Mouse (Mus musculus) left cerebral cortex, adult 2 months (tissue): ENCODE results near the gene Slc22a8. TPM values are rescaled to one million over a fixed set of nuclear protein-coding genes. Genes with fewer than 3 reads are reported as not detected.

Experiments used
- DNase-seq, 2 experiments: peaks; one replicate each; pipeline ENCODE4 v3.0.0; 2021 to 2022; ENCODE audit warnings: low spot score in 2 of 2, mixed read lengths in 1 of 2; ENCODE audit errors: extremely low spot score in 1 of 2
- H3K27ac ChIP-seq: fragments of 200-600 bp; 2 replicates; pipeline ENCODE4 v1.8.1; 2022
- H3K4me3 ChIP-seq: fragments of 200-600 bp; 2 replicates; pipeline ENCODE4 v1.8.1; 2022
- CTCF ChIP-seq: fragments of 200-600 bp; IDR thresholded peaks from 2 replicates; pipeline ENCODE4 v1.8.1; 2022; ENCODE audit warnings: antibody characterized with exemption, mild to moderate bottlenecking, moderate library complexity
- intact Hi-C: fragments of 180-260 bp; cut with DNase I; formaldehyde crosslinking; loops from one replicate; pipeline ENCODE4 v1.15.1; 2025
- total RNA-seq, 2 experiments: library from RNA; stranded (reverse); gene quantifications; 2 replicates each; pipeline ENCODE4 v1.2.3; 2021

Gene Slc22a8
- total RNA-seq, 2 experiments from 2014 or later: 12.5 TPM

GRCm38 (mm10) chr19:8602914-8603313 is 11.9 kb downstream of the Slc22a8 start:
- no peak overlapping the region for H3K27ac ChIP-seq
- no peak for TF ChIP-seq CTCF
- intact Hi-C loops: no loop called here
- H3K4me3 ChIP-seq: no peak overlapping the region
- DNase-seq: no peak

GRCm38 (mm10) chr19:8604536-8605240 is 13.6 kb downstream of the Slc22a8 start:
- H3K27ac ChIP-seq: no peak overlapping the region
- intact Hi-C loops: no loop called here
- no peak for DNase-seq
- TF ChIP-seq CTCF: no peak
- no peak overlapping the region for H3K4me3 ChIP-seq

- intact Hi-C loops: no loop called here
- no peak overlapping the region for H3K4me3 ChIP-seq
- no peak for TF ChIP-seq CTCF
- no peak for DNase-seq
- H3K27ac ChIP-seq: no peak overlapping the region
Measured at GRCm38 (mm10) chr19:8605241-8605558, 14.1 kb downstream of the Slc22a8 start.

GRCm38 (mm10) chr19:8611358-8612123 is 20.5 kb downstream of the Slc22a8 start:
- Histone ChIP-seq H3K4me3 (no peak overlapping the region), H3K27ac (no peak overlapping the region)
- DNase-seq: no peak
- intact Hi-C loops: no loop called here
- no peak for TF ChIP-seq CTCF

GRCm38 (mm10) chr19:8613111-8613510 is 22.1 kb downstream of the Slc22a8 start:
- no peak for DNase-seq
- no peak for TF ChIP-seq CTCF
- intact Hi-C loops: no loop called here
- no peak overlapping the region for H3K4me3 ChIP-seq
- H3K27ac ChIP-seq: no peak overlapping the region

GRCm38 (mm10) chr19:8614343-8614742 is 23.3 kb downstream of the Slc22a8 start:
- no peak for DNase-seq
- no peak for TF ChIP-seq CTCF
- Histone ChIP-seq H3K27ac (no peak overlapping the region), H3K4me3 (no peak overlapping the region)
- intact Hi-C loops: no loop called here

GRCm38 (mm10) chr19:8616314-8616713 is 25.3 kb downstream of the Slc22a8 start:
- Histone ChIP-seq H3K27ac (no peak overlapping the region), H3K4me3 (no peak overlapping the region)
- no peak for TF ChIP-seq CTCF
- intact Hi-C loops: no loop called here
- no peak for DNase-seq

DNA sequence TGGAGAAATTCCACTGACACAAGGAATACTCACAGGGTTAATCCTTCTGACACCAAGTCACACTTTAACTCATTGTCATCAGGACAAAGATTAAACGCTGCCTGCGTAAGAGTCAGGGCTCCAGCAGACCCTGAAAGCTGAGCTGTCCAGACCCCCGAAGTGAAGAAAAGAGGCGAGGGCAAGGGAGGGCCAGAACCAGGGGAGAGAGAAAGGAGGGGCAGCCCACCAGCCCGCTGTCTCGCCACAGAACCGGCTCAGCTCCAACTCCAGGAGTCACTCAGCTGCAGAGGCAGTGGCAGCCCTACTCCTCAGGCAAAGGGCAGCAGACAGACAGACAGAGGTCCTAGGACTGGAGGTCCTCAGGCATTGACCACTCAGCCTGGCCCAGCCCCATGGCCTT is 26.9 kb downstream of the Slc22a8 start, which contains the start of gene Slc22a6:
TSS of gene Slc22a6 (plus strand) at position 136 of the 400 bp plus-strand sequence.
- intact Hi-C loops: no loop called here
- no peak for TF ChIP-seq CTCF
- Histone ChIP-seq H3K4me3 (no peak within 1 kb of the TSS), H3K27ac (no peak within 1 kb of the TSS)
- DNase-seq: no peak

DNA sequence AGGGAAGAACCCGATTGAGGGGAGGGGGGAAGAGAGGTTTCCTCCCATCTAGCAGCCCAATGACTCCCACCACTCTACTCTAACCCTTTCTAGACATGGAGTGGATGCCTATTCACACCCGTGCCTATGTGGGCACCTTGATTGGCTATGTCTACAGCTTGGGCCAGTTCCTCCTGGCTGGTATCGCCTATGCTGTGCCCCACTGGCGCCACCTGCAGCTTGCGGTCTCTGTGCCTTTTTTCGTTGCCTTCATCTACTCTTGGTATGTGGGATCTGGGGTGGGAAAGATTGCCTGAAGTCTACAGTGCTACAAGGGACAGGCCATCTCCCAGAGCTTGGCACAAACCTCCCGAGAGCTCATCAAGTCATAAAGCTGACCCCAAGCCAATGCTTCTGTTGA is 30.0 kb downstream of the Slc22a8 start:
- intact Hi-C loops: no loop called here
- Histone ChIP-seq H3K4me3 (no peak overlapping the region), H3K27ac (no peak overlapping the region)
- DNase-seq: no peak
- no peak for TF ChIP-seq CTCF

DNA sequence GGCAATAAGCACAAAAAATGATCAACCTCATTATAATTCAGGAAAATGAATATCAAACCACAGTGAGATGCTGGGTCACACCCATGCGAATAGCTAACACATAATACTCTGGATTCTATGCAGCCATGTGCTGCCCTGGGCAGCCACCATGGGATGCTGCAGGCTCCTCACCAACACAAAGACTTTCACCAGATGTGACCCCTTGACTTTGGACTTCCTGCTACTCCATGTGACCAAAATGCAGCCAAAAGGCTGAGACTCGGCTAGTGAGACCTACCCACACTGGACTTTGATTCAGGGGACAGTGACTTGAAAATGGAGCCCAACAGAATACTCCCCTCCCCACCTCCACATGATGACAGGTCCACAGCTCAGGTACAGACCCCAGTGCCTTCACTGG is 39.2 kb downstream of the Slc22a8 start:
- TF ChIP-seq CTCF: no peak
- no peak overlapping the region for H3K4me3 ChIP-seq
- no peak for DNase-seq
- intact Hi-C loops: no loop called here
- no peak overlapping the region for H3K27ac ChIP-seq

DNA sequence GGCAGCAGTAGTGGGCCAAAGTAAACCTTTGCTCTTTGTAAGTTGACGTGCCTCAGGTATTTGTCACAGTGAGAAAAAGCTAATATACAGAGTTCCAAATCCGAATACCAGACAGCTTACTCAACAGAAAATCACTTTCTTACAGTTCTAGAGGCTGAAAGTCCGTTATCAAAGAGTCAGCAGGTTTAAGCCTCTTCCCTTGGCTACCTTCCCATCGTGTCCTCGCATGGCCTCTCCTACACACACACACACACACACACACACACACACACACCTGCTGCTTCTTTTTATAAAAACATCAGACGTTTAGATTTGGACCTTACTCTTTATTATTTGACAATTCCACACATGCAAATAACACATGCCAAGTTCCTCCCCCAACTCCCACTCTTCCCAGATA is 39.8 kb downstream of the Slc22a8 start:
- no peak overlapping the region for H3K27ac ChIP-seq
- no peak for TF ChIP-seq CTCF
- intact Hi-C loops: no loop called here
- no peak overlapping the region for H3K4me3 ChIP-seq
- DNase-seq: no peak

DNA sequence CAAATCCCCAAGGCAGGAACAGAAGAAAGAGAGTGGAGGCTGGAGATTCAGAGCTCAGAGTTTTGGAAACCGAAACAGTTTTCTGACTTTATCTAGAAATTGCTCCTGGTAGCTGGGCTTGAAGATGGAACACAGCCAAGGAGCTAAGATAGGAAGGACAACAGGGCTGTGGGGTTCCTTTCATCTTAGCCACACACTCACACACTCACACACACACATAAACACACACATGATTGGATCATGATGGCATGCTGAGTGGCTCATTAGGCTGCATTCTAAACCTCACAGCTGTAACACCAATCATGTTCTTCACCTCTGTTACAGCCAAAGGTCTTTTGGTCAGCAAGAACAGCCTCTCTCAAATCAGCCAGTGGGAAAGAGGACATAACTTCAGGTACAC is 41.0 kb downstream of the Slc22a8 start:
- intact Hi-C loops: no loop called here

GRCm38 (mm10) chr19:8642086-8642485 is 51.0 kb downstream of the Slc22a8 start:
- H3K27ac ChIP-seq: no peak overlapping the region; the same call in 1 of the 2 replicates
- no peak for TF ChIP-seq CTCF
- no peak for DNase-seq
- intact Hi-C loops: no loop called here
- H3K4me3 ChIP-seq: no peak overlapping the region

More for the DNA sequence above, 41.0 kb downstream of the Slc22a8 start:
- no peak for TF ChIP-seq CTCF
- no peak overlapping the region for H3K27ac ChIP-seq
- no peak overlapping the region for H3K4me3 ChIP-seq
- no peak for DNase-seq
